In genomic region chr7:69992383-69993327, GRCm38 (mm10) we compare ENCODE assay signal across 8 mouse cellular contexts.
A peak's percentile ranks its signal among the peaks of the same experiment; 100 is the strongest.
DNase-seq lines count a peak whose midpoint lies in the region; ATAC-seq and TF ChIP-seq lines count a peak whose summit lies in the region.

No protein-coding gene starts in this region.

- TF ChIP-seq CTCF in liver, postnatal 0 days (IDR thresholded peaks at IDR 0.05; ENCODE audit: low read depth): no peak

- H3K4me3 ChIP-seq in hindbrain, embryonic 10.5 days: peak overlapping the region; percentile 49
- no peak overlapping the region for H3K4me3 ChIP-seq in liver, postnatal 0 days (ENCODE audit: low read depth, low read length)

- peaks cover 29% of the 10 kb centered on the region for H3K4me1 ChIP-seq in hindbrain, embryonic 10.5 days (replicated peaks)
- H3K4me1 ChIP-seq in liver, postnatal 0 days (ENCODE audit: insufficient read depth): no peaks in the 10 kb centered on the region

- peaks cover 58% of the 10 kb centered on the region for H3K27me3 ChIP-seq in hindbrain, embryonic 10.5 days (ENCODE audit: insufficient read depth, poor library complexity, severe bottlenecking)
- no peaks in the 10 kb centered on the region for H3K27me3 ChIP-seq in liver, postnatal 0 days (ENCODE audit: insufficient read depth, low read length)

- no peak for TF ChIP-seq EP300 in liver, postnatal 0 days (IDR thresholded peaks at IDR 0.05; ENCODE audit: low read depth)

- WGBS in hindbrain, embryonic 10.5 days: 3% methylated on average over 21 of the region's 21 CpGs
- 17% methylated on average over 21 of the region's 21 CpGs for WGBS in liver, postnatal 0 days (ENCODE audit: insufficient replicate concordance)

- no peak overlapping the region for H3K9ac ChIP-seq in liver, postnatal 0 days (replicated peaks)

- ATAC-seq in liver, postnatal 0 days: no peak
- ATAC-seq in inflammation-experienced regulatory T-cells, adult 6 months: no peak

- no peaks in the 10 kb centered on the region for H3K9me3 ChIP-seq in hindbrain, embryonic 10.5 days
- H3K9me3 ChIP-seq in liver, postnatal 0 days (ENCODE audit: low read length): no peaks in the 10 kb centered on the region

- peak overlapping the region; percentile 14; the same call in 1 of the 2 replicates for H3K4me2 ChIP-seq in liver, postnatal 0 days (ENCODE audit: low read depth, low read length)

- peak; percentile 4 for DNase-seq in adrenal gland, postnatal 10 days
- DNase-seq in adrenal gland, adult 18-20 months (ENCODE audit: low spot score in 2 of 2): no peak
- peak; percentile 10 for DNase-seq in ES-CJ7 (ENCODE audit: low read depth, low spot score)
- DNase-seq in hindbrain, embryonic 10.5 days (ENCODE audit: low spot score): peak; percentile 45
- no peak for DNase-seq in liver, postnatal 0 days
- no peak for DNase-seq in adrenal gland, postnatal 4 days (ENCODE audit: low spot score in 2 of 2)
- no peak for DNase-seq in thymus, postnatal 25 days

- no peaks in the 10 kb centered on the region for H3K36me3 ChIP-seq in hindbrain, embryonic 10.5 days
- no peaks in the 10 kb centered on the region for H3K36me3 ChIP-seq in liver, postnatal 0 days (replicated peaks; ENCODE audit: insufficient read depth, low read length)

- peak overlapping the region; percentile 84 for H3K27ac ChIP-seq in hindbrain, embryonic 10.5 days
- no peak overlapping the region for H3K27ac ChIP-seq in liver, postnatal 0 days (ENCODE audit: low read depth)

Comparison
In these comparisons a context has a peak if more than half of its experiments do, and no peak if none do; other contexts are left out.
1. DNase-seq: peak in adrenal gland, postnatal 10 days (single experiment), ES-CJ7 (single experiment) and hindbrain, embryonic 10.5 days (single experiment); none in adrenal gland, adult 18-20 months (0 of 2), liver, postnatal 0 days (single experiment), adrenal gland, postnatal 4 days (0 of 2) and thymus, postnatal 25 days (single experiment).